Mouse (Mus musculus) layer of hippocampus, adult 18-20 months (tissue): Measurements from ENCODE around the gene Asb18. TPM values are rescaled to one million over a fixed set of nuclear protein-coding genes. Genes with fewer than 3 reads are reported as not detected.

Source experiments
- DNase-seq, 2 experiments: peaks; one replicate each; pipeline ENCODE4 v3.0.0; 2022; ENCODE audit warnings: low spot score in 2 of 2
- total RNA-seq, 2 experiments: library from RNA; stranded (reverse); gene quantifications; 2 replicates each; pipeline ENCODE4 v1.2.3; 2021

Gene Asb18
- total RNA-seq, 2 experiments from 2014 or later: 2.3 TPM

GRCm38 (mm10) chr1:89912392-89912791, 102.1 kb downstream of the Asb18 start:
- DNase-seq: no peak

- no peak for DNase-seq
Observed at GRCm38 (mm10) chr1:89909796-89910195, 104.7 kb downstream of the Asb18 start.

GRCm38 (mm10) chr1:89902641-89903040, 111.8 kb downstream of the Asb18 start:
- DNase-seq: no peak

GRCm38 (mm10) chr1:89902236-89902635, 112.2 kb downstream of the Asb18 start:
- DNase-seq: no peak

- no peak for DNase-seq
Observed at GRCm38 (mm10) chr1:89901381-89901780, 113.1 kb downstream of the Asb18 start.

Other genes with a start within 250 kb of the Asb18 start
- gene Gbx2, start 83.5 kb downstream of the Asb18 start, total RNA-seq: under 1 TPM; 0.27 to 0.46 TPM
- 1 to 10 TPM in 1 of 2 experiments, under 1 TPM in 1; 0.89 to 1.0 TPM for gene Iqca, start 138.7 kb upstream of the Asb18 start, total RNA-seq
- gene Ackr3, start 189.3 kb upstream of the Asb18 start, total RNA-seq: 10 to 100 TPM; 15.5 to 15.9 TPM